Mouse (Mus musculus) hindlimb bud, embryonic 11.5 days (tissue): ENCODE data around the gene Tjap1.
A peak's percentile ranks its signal among the peaks of the same experiment; 100 is the strongest.

Experiments used
- DNase-seq: peaks from one replicate; pipeline ENCODE4 v3.0.0-alpha.2; 2012; ENCODE audit warnings: low read depth, low spot score; ENCODE audit errors: extremely low spot score

Gene Tjap1

DNA sequence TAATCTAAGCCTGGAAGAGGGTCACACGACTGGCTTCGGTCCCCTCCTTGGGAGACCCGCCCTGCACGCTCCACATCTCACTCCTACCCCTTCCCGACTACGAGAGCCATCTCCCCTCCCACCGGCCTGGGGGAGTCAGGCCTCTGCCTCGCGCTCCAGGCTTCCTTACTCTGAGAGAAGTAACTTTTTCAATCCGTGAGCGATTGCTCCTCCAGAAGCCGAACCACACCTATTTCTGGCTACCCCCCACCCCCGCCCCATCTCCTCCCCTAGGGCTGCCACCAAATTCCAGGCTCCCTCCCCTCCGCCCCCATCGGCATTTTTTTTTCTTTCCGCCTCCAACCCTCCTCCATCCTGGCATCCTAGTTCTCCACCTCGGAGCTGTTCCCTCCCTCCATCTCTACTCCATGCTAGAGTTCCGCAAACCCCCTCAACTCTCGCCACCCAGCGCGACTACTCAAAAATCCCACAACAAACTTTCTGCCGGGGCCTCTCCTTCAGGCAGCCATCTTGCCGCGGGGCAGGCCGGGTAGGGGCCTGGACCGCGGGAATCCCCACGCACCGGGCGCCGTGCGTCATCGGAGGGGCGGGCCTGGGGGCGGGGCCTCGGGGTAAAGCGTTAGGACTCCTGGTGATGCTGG, at the start of gene Tjap1:
Gene Tjap1 (minus strand): TSS at position 544 of the 641 bp plus-strand sequence.
- DNase-seq = peak; percentile 46

DNA sequence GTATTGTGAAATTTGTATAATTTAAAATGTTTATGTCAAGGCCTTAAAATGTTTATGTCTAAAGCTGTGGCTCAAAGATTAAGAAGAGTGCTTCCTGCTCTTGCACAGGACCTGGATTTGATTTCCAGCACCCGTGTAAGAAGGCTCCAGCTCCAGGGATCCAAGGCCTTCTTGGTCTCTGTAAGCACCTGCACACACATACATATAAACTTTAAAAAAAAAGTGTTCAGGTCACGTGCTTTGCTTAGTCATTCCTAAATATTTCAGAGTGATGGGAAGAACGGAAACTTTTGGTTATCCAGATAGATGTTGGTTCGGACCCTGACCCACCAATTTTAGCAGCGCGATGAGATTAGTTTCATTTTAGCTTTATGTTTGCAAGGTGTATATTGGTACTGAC, 45.9 kb upstream of the Tjap1 start:
- DNase-seq = no peak

DNA sequence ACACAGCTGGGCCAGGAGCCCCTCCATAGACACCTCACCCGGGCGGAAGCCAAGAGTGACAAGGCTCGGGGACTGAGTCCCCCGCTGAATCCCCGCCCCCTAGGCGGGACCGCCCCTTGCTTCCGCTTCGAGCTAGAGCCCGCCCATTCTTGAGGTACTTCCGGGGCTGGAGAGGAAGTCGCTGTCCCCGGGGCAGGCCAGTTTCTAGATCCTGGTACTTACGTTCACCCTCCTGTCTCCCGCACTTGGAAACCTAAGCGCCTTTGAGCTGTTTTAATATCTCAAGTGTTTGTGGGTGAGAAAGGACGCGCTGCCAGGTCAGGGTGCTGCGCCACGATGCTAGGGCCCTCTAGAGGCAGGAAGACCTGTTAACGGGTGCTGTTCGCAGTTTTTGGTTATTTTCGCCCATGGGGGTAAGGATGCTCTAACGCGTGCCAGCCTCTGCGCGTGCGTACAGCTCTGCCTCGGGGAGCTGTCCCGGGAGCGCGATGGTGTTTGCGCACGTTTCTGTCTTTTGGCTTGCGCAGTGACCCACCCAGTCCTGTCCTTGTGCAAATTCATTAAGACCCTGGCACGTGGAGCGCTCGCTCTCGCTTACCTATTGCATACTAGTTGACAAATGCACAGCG, 45.2 kb upstream of the Tjap1 start, which contains the start of gene Abcc10:
Gene Abcc10 (minus strand): TSS at position 447 of the 629 bp plus-strand sequence.
- peak; percentile 76 for DNase-seq

DNA sequence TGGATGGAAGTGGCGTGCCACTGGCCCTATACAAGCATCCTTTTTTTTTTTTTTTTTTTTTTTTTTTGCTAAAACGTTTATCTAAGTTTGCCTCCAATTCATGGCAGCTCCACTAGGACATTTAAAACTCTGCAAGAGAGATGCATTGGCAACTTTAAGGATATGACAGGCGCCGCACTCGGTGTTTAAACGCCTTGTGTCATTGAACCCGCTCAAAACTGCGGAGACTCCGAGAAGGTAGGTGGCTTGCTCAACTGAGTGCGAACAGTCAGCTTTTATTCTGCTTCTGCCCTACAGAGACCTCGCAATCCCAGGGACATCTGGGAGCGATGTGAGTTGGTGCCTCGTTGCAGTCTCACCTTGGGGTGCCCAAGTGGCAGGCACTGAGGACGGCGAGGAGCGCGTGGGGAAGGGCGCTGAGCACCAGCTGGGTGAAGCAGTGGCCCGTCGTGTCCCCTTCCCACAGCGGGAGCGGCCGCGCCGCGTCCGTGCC, 44.6 kb upstream of the Tjap1 start:
- DNase-seq = no peak

DNA sequence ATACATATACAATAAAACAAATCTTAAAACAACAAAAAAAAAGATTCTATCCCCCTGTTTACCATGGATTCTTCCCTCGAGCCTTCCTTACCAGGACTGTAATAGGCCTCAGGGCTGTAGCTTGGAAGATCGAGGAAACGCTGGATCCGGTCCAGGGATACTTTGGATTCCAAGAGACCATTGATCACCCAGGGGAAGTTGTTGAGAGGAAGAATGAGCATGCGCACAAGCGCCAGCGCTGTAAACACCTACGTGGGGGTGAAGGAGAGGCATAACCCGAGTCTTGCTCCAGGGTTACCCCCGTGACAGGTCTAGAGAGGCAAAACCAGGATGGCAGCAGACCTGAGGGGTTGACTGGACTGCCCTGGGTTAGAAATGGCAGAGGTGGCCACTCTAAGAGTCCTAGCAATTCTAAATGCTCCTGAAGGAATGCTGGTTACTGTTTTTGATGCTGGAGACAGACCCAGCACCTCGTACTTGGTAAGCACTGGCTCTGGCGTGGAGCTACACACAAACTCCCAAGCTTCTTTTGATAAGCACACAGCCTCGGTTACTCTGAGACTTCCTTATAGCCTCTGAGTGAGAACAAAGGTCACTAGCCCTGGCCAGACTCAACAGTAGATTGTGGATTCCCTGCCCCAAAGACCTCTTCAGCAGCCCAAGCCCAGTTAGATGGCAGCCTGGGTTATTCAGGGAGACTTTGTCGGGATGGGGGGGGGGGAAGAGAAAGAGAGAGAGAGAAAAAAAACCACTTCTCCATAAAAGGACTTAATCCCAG, 39.4 kb upstream of the Tjap1 start:
- DNase-seq = no peak

DNA sequence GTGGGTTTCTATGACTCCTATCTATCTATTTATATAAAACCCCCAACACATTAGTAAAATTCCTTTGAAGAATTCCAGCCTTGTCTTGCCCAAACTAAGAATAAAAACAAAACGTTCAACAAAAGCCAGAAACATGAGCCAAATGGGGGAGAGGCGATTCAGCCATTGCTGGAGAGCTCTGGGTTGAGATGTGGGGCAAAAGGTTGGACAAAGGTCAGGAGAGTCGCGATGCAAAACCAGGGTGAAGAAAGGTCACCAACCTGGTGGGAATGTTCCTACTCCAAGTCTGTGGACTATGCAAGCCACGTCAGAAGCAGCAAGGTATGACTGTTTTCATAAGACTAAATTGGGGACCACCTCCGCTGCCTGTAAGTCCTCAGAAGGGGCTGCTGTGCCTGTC, 37.7 kb upstream of the Tjap1 start:
- no peak for DNase-seq

DNA sequence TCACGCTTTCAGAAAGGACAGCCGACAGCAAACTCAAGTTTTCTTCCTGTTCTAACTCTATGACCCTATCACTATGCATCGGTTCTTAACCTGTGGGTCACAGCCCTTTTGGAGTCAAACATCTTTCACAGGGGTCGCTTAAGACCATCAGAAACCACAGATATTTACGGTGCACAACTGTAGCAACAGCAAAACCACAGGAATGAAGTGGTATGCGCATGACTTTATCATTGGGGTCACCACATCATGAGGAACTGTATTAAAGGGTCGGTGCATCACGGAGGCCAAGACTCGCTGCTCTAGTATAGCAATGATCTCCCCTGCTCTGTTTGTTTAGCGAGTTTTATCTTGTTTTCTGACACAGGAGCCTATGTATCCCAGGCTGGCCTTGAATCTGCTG, 33.0 kb upstream of the Tjap1 start:
- DNase-seq = no peak

DNA sequence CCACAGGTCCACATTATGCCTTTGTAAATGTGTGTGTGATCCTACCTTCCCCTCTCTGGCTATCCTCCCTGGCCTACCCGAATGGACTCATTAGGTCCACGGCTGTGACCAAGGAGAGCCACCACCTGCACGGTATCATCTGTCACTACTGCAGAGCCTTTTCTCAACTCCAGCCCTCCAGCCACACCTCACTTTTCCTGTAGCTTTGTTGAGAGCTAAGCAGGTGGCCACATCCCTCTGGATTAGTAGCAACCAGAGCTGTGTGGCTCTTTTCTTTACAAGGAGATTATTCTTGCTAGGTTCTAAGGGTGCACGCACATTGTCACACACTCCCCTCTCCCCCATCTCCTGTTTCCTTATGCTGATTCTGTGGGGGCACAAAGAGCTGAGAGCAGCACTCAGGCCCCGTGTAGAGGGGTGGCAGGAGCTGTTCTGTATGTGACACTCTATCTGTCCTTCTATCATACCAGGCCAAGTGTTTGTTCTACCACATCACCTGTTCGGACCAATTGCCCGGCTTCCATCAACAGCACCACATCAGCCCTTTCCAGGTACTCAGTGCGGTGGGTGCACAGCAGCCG, 30.4 kb upstream of the Tjap1 start:
- DNase-seq = no peak

DNA sequence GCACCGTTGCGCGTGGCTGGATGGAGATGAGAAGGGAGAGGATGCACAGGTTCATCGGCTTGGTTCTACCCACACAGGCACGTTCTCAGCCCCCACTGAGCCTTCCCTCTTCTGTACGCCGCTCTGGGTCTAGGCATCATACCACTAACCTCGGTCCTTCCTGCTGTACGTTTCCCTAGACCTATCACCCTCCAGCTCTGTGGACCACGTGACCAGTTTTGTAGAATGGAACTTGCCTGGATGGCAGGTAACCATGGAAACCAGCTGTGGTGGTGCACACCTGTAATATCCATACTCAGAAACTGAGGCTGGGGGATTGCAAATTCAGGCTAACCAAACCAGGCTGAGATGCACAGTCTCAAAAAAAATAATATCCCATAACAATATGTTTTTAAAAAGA, 27.7 kb upstream of the Tjap1 start:
- DNase-seq = no peak

DNA sequence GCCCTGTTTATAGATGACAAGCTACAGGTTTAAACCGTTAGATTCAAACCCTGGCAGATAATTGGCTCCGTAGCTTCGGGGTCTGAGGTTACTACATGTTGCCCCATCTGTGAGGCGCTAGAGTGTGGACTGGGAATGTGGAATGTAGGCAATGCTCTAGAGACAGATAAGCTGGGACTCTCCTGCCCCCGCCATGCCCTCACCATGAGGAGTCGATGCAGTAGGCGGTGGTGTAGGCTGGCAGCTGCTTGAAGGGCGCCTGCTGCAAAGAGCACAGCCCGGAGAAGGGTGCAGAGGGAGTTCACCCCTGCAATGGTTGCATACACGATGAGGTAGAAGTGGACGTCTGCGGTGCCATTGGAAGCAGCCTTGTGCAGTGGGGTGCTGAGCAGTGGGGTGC, 27.0 kb upstream of the Tjap1 start:
- no peak for DNase-seq

DNA sequence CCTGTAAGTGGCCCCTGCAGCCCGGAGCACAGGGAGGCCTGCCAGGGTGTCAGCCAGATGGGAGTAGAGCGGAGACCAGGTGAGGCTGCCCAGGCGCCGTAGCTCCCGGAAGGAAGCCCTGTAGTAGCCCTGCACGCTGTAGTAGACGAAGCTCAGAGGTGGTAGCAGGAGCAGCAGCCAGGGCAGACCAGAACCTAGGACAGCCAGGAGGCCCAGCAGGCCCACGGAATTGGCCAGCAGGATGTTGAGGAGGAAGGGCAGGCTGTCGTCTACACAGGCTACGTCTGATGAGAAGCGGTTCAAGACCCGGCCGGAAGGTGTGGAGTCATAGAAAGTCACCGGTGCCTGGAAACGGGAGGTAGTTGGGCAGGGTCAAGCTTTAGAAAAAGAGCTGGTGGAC, 24.1 kb upstream of the Tjap1 start:
- DNase-seq = no peak

DNA sequence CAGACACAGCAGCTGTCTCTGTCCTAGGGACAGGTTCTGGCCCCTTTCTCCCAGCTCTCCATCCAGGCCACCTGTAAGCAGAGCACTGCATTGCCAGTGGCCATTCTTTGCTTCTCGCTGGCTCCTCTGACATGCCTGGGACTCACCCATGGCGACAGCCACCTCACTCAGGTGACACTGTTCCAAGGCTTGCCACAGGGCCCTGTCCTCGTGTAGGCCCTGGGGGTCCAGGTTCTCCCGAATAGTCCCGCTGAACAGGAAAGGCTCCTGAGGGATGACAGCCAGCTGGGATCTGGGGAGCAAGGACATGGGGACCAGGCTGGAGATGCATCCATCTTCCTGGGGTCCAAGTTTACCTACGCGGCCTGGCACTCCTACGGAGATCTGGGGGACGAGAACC, 21.4 kb upstream of the Tjap1 start:
- DNase-seq = no peak

DNA sequence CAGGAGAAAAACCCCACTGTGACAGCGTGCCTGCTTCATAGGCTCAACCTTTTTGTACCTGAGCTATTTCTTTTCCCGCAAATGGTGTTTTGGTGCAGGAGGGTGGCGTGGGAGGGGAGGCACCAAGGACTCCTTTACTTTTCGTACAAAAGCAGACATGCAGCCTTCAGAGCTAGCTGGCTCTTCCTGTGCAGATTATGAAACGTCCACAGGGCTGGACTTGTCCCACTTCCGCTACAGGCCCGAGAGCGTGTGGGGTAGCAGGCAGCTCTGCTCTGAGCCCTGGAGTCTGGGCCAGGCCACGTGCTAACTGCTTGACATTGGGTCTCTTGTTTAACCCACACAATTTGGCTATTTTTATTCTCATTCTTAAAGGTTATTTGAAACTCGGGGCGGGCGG, 19.1 kb upstream of the Tjap1 start:
- DNase-seq = no peak

DNA sequence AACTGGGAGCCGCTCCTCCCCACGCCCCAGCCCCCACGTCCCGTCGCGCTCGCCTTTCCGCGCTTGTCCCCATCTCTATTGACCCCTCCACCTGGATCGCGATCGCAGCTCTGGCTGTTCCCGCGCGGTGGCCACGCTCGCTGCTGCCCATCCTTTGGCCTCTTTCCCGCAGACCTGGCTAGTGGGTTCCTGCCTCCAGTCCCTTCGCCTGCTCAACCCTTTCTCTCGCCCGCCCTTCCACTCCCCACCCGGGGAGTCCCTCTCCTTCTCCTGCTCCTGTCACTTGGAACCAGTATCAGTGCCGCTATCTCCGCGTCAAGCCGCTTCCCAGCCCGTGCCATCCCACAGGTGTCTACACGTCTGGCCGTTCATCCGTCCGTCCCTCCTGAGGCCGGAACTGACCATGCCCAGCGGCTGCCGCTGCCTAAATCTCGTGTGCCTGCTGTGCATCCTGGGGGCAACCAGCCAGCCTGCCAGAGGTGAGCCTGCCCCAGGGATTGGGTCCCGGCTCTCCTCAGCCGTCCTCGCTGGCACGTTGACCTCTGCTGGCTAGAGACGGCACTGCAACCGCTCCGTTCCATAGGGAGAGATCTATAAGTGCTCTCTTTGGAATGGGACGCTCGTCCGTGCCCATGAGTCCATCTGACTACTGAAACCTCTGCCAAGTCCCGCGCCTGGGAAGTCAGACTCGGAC, 15.5 kb upstream of the Tjap1 start:
- peak; percentile 76 for DNase-seq

DNA sequence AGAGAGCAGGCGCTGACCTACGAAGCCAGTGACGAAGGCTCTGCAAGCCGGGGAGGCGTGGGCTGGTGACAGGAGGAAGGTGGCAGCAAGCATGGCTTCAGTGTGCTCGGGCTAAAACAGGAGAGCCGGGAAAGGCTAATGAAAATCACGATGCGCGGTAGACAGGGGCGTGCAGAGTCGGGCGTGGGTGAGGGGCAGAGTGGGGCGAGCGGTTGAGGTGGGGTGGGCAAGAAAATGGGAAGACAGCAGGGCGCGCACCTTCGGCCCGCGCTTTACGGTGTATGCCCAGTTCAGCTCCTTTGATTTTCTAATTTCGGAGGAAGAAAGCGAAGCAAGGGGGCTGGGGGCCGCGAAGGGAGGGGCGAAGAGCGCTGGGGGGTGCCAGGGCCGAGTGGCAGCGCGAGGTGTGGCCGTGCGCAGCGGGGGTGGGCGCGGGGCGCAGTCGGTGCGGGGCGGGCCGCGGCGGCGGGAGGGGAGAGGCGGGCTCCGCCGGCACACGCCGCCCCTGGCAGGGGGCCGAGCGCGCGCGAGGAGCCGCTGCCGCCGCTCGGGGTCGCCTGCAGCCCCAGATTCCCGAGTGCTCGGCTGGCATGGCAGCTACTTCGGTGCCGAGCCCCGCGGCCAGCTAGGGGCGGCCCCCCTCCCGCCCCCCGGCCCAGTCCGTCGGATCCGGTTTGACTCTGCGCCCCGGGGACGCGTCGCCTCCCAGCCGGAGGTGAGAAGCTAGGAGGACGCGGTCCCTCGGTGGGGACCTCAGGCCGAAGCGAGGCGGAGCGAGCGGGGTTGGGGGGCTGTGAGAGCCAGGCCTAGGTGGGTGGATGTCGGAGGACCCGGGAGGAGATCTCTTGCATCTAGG, 14.8 kb upstream of the Tjap1 start, which contains the start of gene Dlk2:
Gene Dlk2 (plus strand): TSS at position 58 of the 856 bp plus-strand sequence.
- DNase-seq = no peak

DNA sequence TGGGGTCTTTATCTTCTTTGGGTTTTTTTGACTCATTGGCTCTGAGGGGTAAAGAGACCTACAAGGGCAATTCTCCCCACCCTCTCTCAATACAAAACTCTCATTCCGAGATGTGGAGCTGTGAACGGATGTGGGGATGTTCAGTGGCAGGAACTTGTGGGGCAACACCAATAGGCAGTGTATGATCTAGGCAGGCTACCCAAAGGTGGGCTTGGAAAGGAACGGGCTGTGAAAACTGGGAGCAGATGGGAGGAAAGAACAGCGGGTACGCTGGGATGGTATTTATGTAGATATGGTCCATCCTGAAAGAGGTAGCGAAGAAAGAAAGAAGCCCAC, 14.2 kb upstream of the Tjap1 start:
- no peak for DNase-seq

DNA sequence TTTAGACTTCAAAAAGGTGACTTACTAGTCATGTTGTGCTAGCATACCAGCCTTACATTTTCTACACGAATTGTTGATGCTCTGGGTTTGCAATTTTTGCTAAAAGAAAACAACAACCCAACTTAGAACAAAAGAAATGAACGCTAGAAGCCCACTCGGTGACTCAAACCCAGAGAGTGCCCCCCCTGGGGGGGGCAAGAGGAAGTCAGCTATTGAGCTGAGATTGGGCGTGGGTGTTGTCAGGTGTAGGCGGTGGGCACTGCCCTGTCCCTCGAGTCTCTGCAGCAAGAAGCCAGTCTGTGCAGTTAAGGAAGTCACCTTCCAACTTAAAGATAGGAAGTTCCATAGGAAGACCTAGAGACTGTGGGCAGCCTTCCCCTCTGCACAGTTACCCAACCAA, 13.8 kb upstream of the Tjap1 start:
- DNase-seq = no peak

DNA sequence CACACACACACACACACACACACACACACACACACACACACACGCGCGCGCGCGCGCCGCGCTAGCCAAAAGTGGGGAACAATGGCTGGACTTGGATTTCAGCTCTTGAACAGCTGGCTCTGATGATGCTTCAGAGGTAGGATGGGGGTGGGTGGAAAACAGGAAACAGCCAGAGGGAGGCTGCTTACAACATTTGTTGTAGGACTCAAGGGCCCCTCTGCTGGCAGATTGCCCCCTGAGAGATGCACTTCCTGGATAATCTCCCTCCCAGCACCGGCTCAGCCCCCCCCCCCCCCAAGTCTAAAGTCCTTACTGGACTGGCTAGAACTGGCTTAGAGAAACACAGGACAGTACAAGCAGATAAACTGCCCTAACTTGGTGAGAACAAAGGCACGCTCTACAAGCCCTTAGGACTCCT, 4.9 kb upstream of the Tjap1 start:
- DNase-seq = no peak

DNA sequence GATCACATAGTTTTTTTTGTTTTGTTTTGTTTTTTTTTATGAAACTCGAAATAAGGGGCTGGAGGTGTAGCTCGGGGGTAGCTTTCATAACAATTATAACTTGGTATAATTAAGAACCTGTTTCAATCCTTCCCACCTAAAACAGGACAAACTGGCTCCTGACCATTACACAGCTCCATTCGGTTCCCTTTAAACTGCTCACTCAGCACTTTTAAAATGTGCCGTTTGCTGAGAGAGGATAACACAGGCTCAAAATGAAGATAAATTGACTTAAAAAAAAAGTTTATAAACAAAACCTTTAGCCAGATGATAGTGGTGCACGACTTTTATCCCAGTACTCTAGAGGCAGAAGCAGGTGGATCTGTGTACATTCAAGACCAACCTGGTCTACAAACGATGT, 2.6 kb upstream of the Tjap1 start:
- no peak for DNase-seq

DNA sequence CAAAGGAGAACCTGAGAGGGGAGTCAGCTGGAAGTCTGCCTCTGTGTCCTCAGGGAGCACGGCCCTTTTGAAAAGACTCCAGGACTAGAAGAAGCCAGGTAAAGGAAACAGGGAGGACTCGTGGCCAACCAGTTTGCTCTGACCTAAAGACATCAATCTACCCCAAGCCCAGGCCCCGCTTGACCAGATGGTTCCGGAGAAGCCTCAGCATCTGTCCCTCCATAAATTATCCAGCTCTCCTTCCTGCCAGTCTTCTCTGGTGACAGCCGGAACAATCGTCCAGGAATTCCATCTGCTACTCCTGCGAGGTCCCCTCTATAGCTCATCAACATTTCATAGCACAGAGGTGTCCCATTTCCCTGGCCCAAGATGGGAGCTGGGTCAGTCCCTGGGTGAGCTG, 1.8 kb upstream of the Tjap1 start:
- no peak for DNase-seq
